ENCODE assay signal across 8 mouse cellular contexts in genomic region chr2:33432877-33433276, GRCm38 (mm10). TPM values are rescaled to one million over a fixed set of nuclear protein-coding genes. Genes with fewer than 3 reads are reported as not detected.
DNase-seq lines count a peak whose midpoint lies in the region; ATAC-seq and TF ChIP-seq lines count a peak whose summit lies in the region.

No protein-coding gene starts in this region.

- WGBS in liver, adult 2 months: 64% methylated on average over 5 of the region's 5 CpGs
- 48% methylated on average over 5 of the region's 5 CpGs for WGBS in liver, embryonic 12.5 days (ENCODE audit: insufficient replicate concordance)

- no peaks in the 10 kb centered on the region for H3K27me3 ChIP-seq in liver, adult 2 months (ENCODE audit: control insufficient read depth, insufficient read depth, low read length)
- H3K27me3 ChIP-seq in liver, embryonic 12.5 days (replicated peaks): peaks cover 18% of the 10 kb centered on the region

- no peak overlapping the region for H3K27ac ChIP-seq in liver, adult 2 months (replicated peaks; ENCODE audit: insufficient read depth, low read depth, low read length)
- H3K27ac ChIP-seq in liver, embryonic 12.5 days: no peak overlapping the region
- H3K27ac ChIP-seq in gastrocnemius, adult 2 months: no peak overlapping the region

- no peak for TF ChIP-seq POLR2A in liver, adult 2 months (IDR thresholded peaks at IDR 0.05; ENCODE audit: extremely low read depth, insufficient read depth, low read length)
- TF ChIP-seq POLR2A in brain, embryonic 14.5 days (IDR thresholded peaks at IDR 0.05; ENCODE audit: borderline replicate concordance, extremely low read depth, insufficient read depth, insufficient read length, poor library complexity, severe bottlenecking): no peak

- peaks cover 5% of the 10 kb centered on the region; the same call in 1 of the 2 replicates for H3K4me1 ChIP-seq in liver, adult 2 months (ENCODE audit: control insufficient read depth, insufficient read depth, low read length)
- H3K4me1 ChIP-seq in liver, embryonic 12.5 days: peaks cover 49% of the 10 kb centered on the region

- intact Hi-C loops in gastrocnemius, adult 2 months (cut with DNase I): loop anchor here (5.0 kb wide), 1 partner anchor 34 kb away; the partner anchor contains the start of gene Zbtb43

- H3K79me2 ChIP-seq in liver, adult 2 months (ENCODE audit: control insufficient read depth, insufficient read depth, low read length): peaks cover 8% of the 10 kb centered on the region

- no peak overlapping the region for H3K4me2 ChIP-seq in liver, embryonic 12.5 days

- H3K9ac ChIP-seq in liver, adult 2 months (ENCODE audit: low read depth, low read length): no peak overlapping the region
- no peak overlapping the region for H3K9ac ChIP-seq in liver, embryonic 12.5 days

- peak; percentile 48; the same call in 1 of the 2 replicates for TF ChIP-seq CTCF in liver, adult 2 months (IDR thresholded peaks at IDR 0.05; ENCODE audit: low read depth, low read length)
- peak; percentile 60; the same call in 1 of the 2 replicates for TF ChIP-seq CTCF in brain, embryonic 14.5 days (IDR thresholded peaks at IDR 0.05; ENCODE audit: borderline replicate concordance, extremely low read depth, insufficient read depth, insufficient read length)
- peak; percentile 62 for TF ChIP-seq CTCF in gastrocnemius, adult 2 months (IDR thresholded peaks at IDR 0.05)

- no peak overlapping the region for H3K4me3 ChIP-seq in liver, adult 2 months (ENCODE audit: insufficient read depth, low read depth, low read length)
- H3K4me3 ChIP-seq in liver, embryonic 12.5 days: no peak overlapping the region
- H3K4me3 ChIP-seq in gastrocnemius, adult 2 months: no peak overlapping the region

- no peaks in the 10 kb centered on the region for H3K9me3 ChIP-seq in liver, embryonic 12.5 days (replicated peaks)

- no peaks in the 10 kb centered on the region for H3K36me3 ChIP-seq in liver, adult 2 months (ENCODE audit: control insufficient read depth, insufficient read depth, low read length)
- H3K36me3 ChIP-seq in liver, embryonic 12.5 days: no peaks in the 10 kb centered on the region; the same call in 1 of the 2 replicates

- ATAC-seq in liver, embryonic 12.5 days: no peak

- DNase-seq in adrenal gland, adult 2 months: peak; percentile 52
- no peak for DNase-seq in adrenal gland, postnatal 4 days (ENCODE audit: low spot score in 2 of 2)
- DNase-seq in liver, adult 2 months (ENCODE audit: extremely low read depth, low read depth, low spot score): peak; percentile 71
- DNase-seq in brain, embryonic 14.5 days (ENCODE audit: low read depth): peak; percentile 75
- peak; percentile 58 for DNase-seq in gastrocnemius, adult 2 months
- DNase-seq in lung, postnatal 14 days: peak; percentile 80
- peak; percentile 51 for DNase-seq in thymus, postnatal 25 days

RNA-seq across cellular contexts. Expression of gene Zbtb34, which starts 1.8 kb away (rescaled TPM):
- total RNA-seq in adrenal gland, adult 2 months (2021): 1 to 10 TPM; 6.4 to 7.1 TPM
- polyA plus RNA-seq in adrenal gland, adult 2 months (2012; rRNA removed): 2.4 and 3.8 TPM in 2 replicates
- total RNA-seq in adrenal gland, postnatal 4 days (2021): 10 to 100 TPM; 22.9 TPM
- total RNA-seq in liver, adult 2 months (2014; rRNA removed): 1.9 and 3.1 TPM in 2 replicates
- 2.5 and 2.8 TPM in 2 replicates for polyA plus RNA-seq in liver, adult 2 months (2012; rRNA removed)
- 3.6 and 3.7 TPM in 2 replicates for polyA plus RNA-seq in liver, embryonic 12.5 days (2016; fragmentation: Nextera tagmentation; extraction: Ambion mirVana)
- 23.3 and 30.8 TPM in 2 replicates for polyA plus RNA-seq in brain, embryonic 14.5 days (2012; rRNA removed)
- total RNA-seq in gastrocnemius, adult 2 months (2021): 1 to 10 TPM; 3.0 to 3.4 TPM

RNA-seq across cellular contexts. Expression of gene Zbtb43, which starts 35.5 kb away (rescaled TPM):
- 10 to 100 TPM; 19.9 to 26.4 TPM for total RNA-seq in adrenal gland, adult 2 months (2021)
- polyA plus RNA-seq in adrenal gland, adult 2 months (2012; rRNA removed): 3.5 and 4.9 TPM in 2 replicates
- total RNA-seq in adrenal gland, postnatal 4 days (2021): 10 to 100 TPM; 21.5 to 24.1 TPM
- total RNA-seq in liver, adult 2 months (2014; rRNA removed): 19.6 and 21.6 TPM in 2 replicates
- polyA plus RNA-seq in liver, adult 2 months (2012; rRNA removed): 8.5 and 9.0 TPM in 2 replicates
- polyA plus RNA-seq in liver, embryonic 12.5 days (2016; fragmentation: Nextera tagmentation; extraction: Ambion mirVana): 8.4 TPM in 2 replicates
- polyA plus RNA-seq in brain, embryonic 14.5 days (2012; rRNA removed): 21.5 and 22.6 TPM in 2 replicates
- total RNA-seq in gastrocnemius, adult 2 months (2021): 10 to 100 TPM; 13.6 to 14.3 TPM

Comparison
In these comparisons a context has a peak if more than half of its experiments do, and no peak if none do; other contexts are left out.
1. DNase-seq: peak in adrenal gland, adult 2 months (single experiment), liver, adult 2 months (single experiment), brain, embryonic 14.5 days (single experiment), gastrocnemius, adult 2 months (single experiment), lung, postnatal 14 days (single experiment) and thymus, postnatal 25 days (single experiment); none in adrenal gland, postnatal 4 days (0 of 2).
2. Peak in every context shown above with its lines, with median percentiles within 50 percentile points of each other: CTCF ChIP-seq.